Comparison of ENCODE assay signal across 21 mouse cellular contexts in the genomic region with DNA sequence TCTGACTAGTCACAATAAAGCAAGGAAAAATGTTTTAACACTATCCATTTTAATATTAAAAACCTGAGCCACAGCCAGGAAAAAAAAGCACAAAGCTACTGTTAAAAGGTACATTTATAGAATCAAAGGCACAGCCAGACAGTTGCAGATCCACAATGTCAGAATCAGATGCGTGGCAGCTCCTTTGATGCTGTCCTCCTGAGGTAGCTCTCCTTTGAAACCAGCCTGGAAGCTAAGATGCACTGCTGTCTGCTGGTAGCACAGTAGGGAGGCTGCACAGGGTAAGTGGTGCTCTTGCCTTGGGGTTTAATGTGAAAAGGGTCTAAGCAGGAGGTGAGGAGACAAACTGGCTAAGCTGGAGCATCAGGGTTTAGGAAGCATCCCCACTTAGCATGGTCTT. TPM values are rescaled to one million over a fixed set of nuclear protein-coding genes. Genes with fewer than 3 reads are reported as not detected.
DNase-seq lines count a peak whose midpoint lies in the region; ATAC-seq and TF ChIP-seq lines count a peak whose summit lies in the region.
"Had no signal": no experiment of that assay in that cellular context is flagged by ENCODE, and none has a peak within 500 bp of the region (broad histone marks: within the 10 kb centered on the region; RNA-seq: fewer than 3 reads in every experiment).

No protein-coding gene starts in this region.

- no peak overlapping the region for H3K27ac ChIP-seq in midbrain, embryonic 14.5 days (replicated peaks; ENCODE audit: low read depth, low read length)
- H3K27ac ChIP-seq in midbrain, embryonic 11.5 days (ENCODE audit: low read depth, low read length), result no peak overlapping the region
- no peak overlapping the region for H3K27ac ChIP-seq in midbrain, embryonic 16.5 days (ENCODE audit: low read length)
- no peak overlapping the region for H3K27ac ChIP-seq in midbrain, embryonic 10.5 days (replicated peaks)
- H3K27ac ChIP-seq: embryonic facial prominence, embryonic 10.5 days; embryonic facial prominence, embryonic 12.5 days; forebrain, embryonic 13.5 days; forebrain, embryonic 15.5 days had no signal

- peak; percentile 49 for DNase-seq in midbrain, embryonic 14.5 days
- DNase-seq in midbrain, embryonic 11.5 days (ENCODE audit: low spot score, missing footprints), result no peak
- no peak for DNase-seq in midbrain, embryonic 10.5 days (ENCODE audit: low spot score)
- DNase-seq in brain, embryonic 14.5 days (ENCODE audit: low read depth), result peak; percentile 58
- no peak for DNase-seq in cerebellum, postnatal 4 days (ENCODE audit: low spot score in 2 of 2)
- DNase-seq: adrenal gland, adult 2 months; adrenal gland, postnatal 10 days; adrenal gland, postnatal 25 days; cerebellum, adult 11 months; cerebellum, adult 18-20 months; cerebellum, adult 8-10 months; cerebellum, adult 9-11 months; cerebellum, postnatal 14 days; cerebellum, postnatal 36 days; forebrain, postnatal 0 days had no signal

- WGBS in midbrain, embryonic 14.5 days, result 10% methylated on average over 1 of the region's 1 CpGs
- WGBS in midbrain, embryonic 11.5 days, result 25% methylated on average over 1 of the region's 1 CpGs
- WGBS in midbrain, embryonic 16.5 days, result 6% methylated on average over 1 of the region's 1 CpGs
- 22% methylated on average over 1 of the region's 1 CpGs for WGBS in midbrain, embryonic 10.5 days

- ATAC-seq in midbrain, embryonic 14.5 days (ENCODE audit: low FRiP score, low TSS enrichment), result no peak
- ATAC-seq in midbrain, embryonic 11.5 days (ENCODE audit: low FRiP score), result no peak
- ATAC-seq in midbrain, embryonic 16.5 days, result peak; percentile 66; the same call in 1 of the 2 replicates
- no peak for ATAC-seq in frontal cortex, adult (ENCODE audit: low TSS enrichment)
- ATAC-seq: forebrain, embryonic 13.5 days; forebrain, embryonic 15.5 days; forebrain, postnatal 0 days had no signal

- H3K4me1 ChIP-seq in midbrain, embryonic 14.5 days (ENCODE audit: control insufficient read depth, insufficient read depth, low read length), result no peaks in the 10 kb centered on the region
- no peaks in the 10 kb centered on the region for H3K4me1 ChIP-seq in midbrain, embryonic 11.5 days (ENCODE audit: control insufficient read depth, insufficient read depth, low read length)
- H3K4me1 ChIP-seq in midbrain, embryonic 16.5 days (ENCODE audit: control insufficient read depth, insufficient read depth, low read length), result no peaks in the 10 kb centered on the region
- H3K4me1 ChIP-seq in midbrain, embryonic 10.5 days, result no peaks in the 10 kb centered on the region
- H3K4me1 ChIP-seq: forebrain, embryonic 13.5 days; forebrain, embryonic 15.5 days had no signal

- no peak overlapping the region for H3K4me2 ChIP-seq in midbrain, embryonic 14.5 days (ENCODE audit: low read length)
- no peak overlapping the region for H3K4me2 ChIP-seq in midbrain, embryonic 11.5 days
- H3K4me2 ChIP-seq in midbrain, embryonic 16.5 days (ENCODE audit: low read length), result no peak overlapping the region
- H3K4me2 ChIP-seq: embryonic facial prominence, embryonic 12.5 days; forebrain, embryonic 13.5 days; forebrain, embryonic 15.5 days had no signal

- TF ChIP-seq CTCF in brain, embryonic 14.5 days (IDR thresholded peaks at IDR 0.05; ENCODE audit: borderline replicate concordance, extremely low read depth, insufficient read depth, insufficient read length), result no peak

- H3K9ac ChIP-seq in midbrain, embryonic 14.5 days (replicated peaks; ENCODE audit: low read length), result no peak overlapping the region
- no peak overlapping the region for H3K9ac ChIP-seq in midbrain, embryonic 11.5 days (ENCODE audit: low read length)
- H3K9ac ChIP-seq in midbrain, embryonic 16.5 days (ENCODE audit: low read depth, low read length), result no peak overlapping the region
- H3K9ac ChIP-seq: embryonic facial prominence, embryonic 12.5 days; forebrain, embryonic 13.5 days; forebrain, embryonic 15.5 days; forebrain, postnatal 0 days had no signal

- no peaks in the 10 kb centered on the region for H3K9me3 ChIP-seq in midbrain, embryonic 14.5 days (ENCODE audit: control insufficient read depth, low read length)
- no peaks in the 10 kb centered on the region for H3K9me3 ChIP-seq in midbrain, embryonic 11.5 days (ENCODE audit: control insufficient read depth, low read length)
- 0 out of 2 replicates have a peak, but pooled peaks cover 2% of the 10 kb centered on the region for H3K9me3 ChIP-seq in midbrain, embryonic 16.5 days (replicated peaks; ENCODE audit: control insufficient read depth, low read length, poor library complexity, severe bottlenecking)
- H3K9me3 ChIP-seq in midbrain, embryonic 10.5 days (replicated peaks), result no peaks in the 10 kb centered on the region
- H3K9me3 ChIP-seq: embryonic facial prominence, embryonic 10.5 days; embryonic facial prominence, embryonic 12.5 days; forebrain, embryonic 13.5 days; forebrain, embryonic 15.5 days had no signal

- no peak overlapping the region for H3K4me3 ChIP-seq in midbrain, embryonic 14.5 days (replicated peaks; ENCODE audit: low read depth, low read length)
- no peak overlapping the region for H3K4me3 ChIP-seq in midbrain, embryonic 11.5 days (ENCODE audit: low read depth, low read length)
- H3K4me3 ChIP-seq in midbrain, embryonic 16.5 days (ENCODE audit: low read depth, low read length), result no peak overlapping the region
- H3K4me3 ChIP-seq in midbrain, embryonic 10.5 days, result no peak overlapping the region
- H3K4me3 ChIP-seq: embryonic facial prominence, embryonic 10.5 days; embryonic facial prominence, embryonic 12.5 days; forebrain, embryonic 13.5 days; forebrain, embryonic 15.5 days had no signal

- no peaks in the 10 kb centered on the region for H3K27me3 ChIP-seq in midbrain, embryonic 14.5 days (ENCODE audit: control insufficient read depth, insufficient read depth, low read length)
- H3K27me3 ChIP-seq in midbrain, embryonic 11.5 days (ENCODE audit: control insufficient read depth, insufficient read depth, low read length), result no peaks in the 10 kb centered on the region
- no peaks in the 10 kb centered on the region for H3K27me3 ChIP-seq in midbrain, embryonic 16.5 days (ENCODE audit: control insufficient read depth, insufficient read depth, low read depth, low read length)
- H3K27me3 ChIP-seq in midbrain, embryonic 10.5 days (ENCODE audit: low read depth, poor library complexity, severe bottlenecking), result no peaks in the 10 kb centered on the region
- H3K27me3 ChIP-seq: embryonic facial prominence, embryonic 12.5 days; forebrain, embryonic 13.5 days; forebrain, embryonic 15.5 days had no signal

- no peak for TF ChIP-seq POLR2A in brain, embryonic 14.5 days (IDR thresholded peaks at IDR 0.05; ENCODE audit: borderline replicate concordance, extremely low read depth, insufficient read depth, insufficient read length, poor library complexity, severe bottlenecking)

- H3K36me3 ChIP-seq in midbrain, embryonic 14.5 days (ENCODE audit: control insufficient read depth, insufficient read depth, low read length), result no peaks in the 10 kb centered on the region
- H3K36me3 ChIP-seq in midbrain, embryonic 11.5 days (ENCODE audit: control insufficient read depth, insufficient read depth, low read length), result no peaks in the 10 kb centered on the region
- no peaks in the 10 kb centered on the region for H3K36me3 ChIP-seq in midbrain, embryonic 16.5 days (ENCODE audit: control insufficient read depth, insufficient read depth, low read length)
- H3K36me3 ChIP-seq in midbrain, embryonic 10.5 days, result no peaks in the 10 kb centered on the region
- H3K36me3 ChIP-seq: embryonic facial prominence, embryonic 10.5 days; embryonic facial prominence, embryonic 12.5 days; forebrain, embryonic 15.5 days had no signal

RNA-seq across cellular contexts. Expression of a gene that starts 23.0 kb away (rescaled TPM):
- polyA plus RNA-seq in midbrain, embryonic 14.5 days (2014; fragmentation: Nextera tagmentation; extraction: Ambion mirVana), result 24.5 and 26.1 TPM in 2 replicates
- polyA plus RNA-seq in midbrain, embryonic 11.5 days (2014; fragmentation: Nextera tagmentation; extraction: Ambion mirVana), result 13.6 and 15.8 TPM in 2 replicates
- 17.4 and 18.7 TPM in 2 replicates for polyA plus RNA-seq in midbrain, embryonic 16.5 days (2015; fragmentation: Nextera tagmentation; extraction: Ambion mirVana)
- 10.4 and 10.7 TPM in 2 replicates for polyA plus RNA-seq in midbrain, embryonic 10.5 days (2016; fragmentation: Nextera tagmentation; extraction: Ambion mirVana)
- 12.4 and 23.8 TPM in 2 replicates for polyA plus RNA-seq in brain, embryonic 14.5 days (2012; rRNA removed)

Comparison
In these comparisons a context has a peak if more than half of its experiments do, and no peak if none do; other contexts are left out.
1. DNase-seq: peak in midbrain, embryonic 14.5 days (single experiment) and brain, embryonic 14.5 days (single experiment); none in midbrain, embryonic 11.5 days (single experiment), midbrain, embryonic 10.5 days (single experiment) and cerebellum, postnatal 4 days (0 of 2).